Mouse (Mus musculus): ENCODE measurements around the gene Gm11937.

DNA sequence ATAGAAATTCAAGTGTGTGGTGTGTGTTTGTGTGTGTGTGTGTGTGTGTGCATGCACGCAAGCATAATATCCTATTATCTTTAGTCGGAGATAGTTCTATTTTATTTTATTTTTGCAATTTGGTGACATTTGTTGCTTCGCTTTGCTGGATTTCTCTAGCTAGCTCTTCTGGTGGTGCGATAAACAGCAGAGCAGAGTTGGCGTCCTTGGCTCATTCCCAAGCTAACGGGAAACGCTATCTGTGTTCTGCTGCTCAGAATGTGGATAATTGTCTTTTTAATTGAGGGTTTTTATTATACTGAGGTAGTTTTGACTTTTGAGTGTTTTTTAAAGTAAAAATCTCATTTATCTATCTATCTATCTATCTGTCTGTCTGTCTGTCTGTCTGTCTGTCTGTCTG is 24.9 kb downstream of the Gm11937 start:
- TF ChIP-seq USF2 (IDR thresholded peaks at IDR 0.05; ENCODE audit: borderline replicate concordance in 1 of 2, insufficient read depth in 1 of 2, low read depth in 1 of 2, low read length in 2 of 2) (no peak), ETS1 (IDR thresholded peaks at IDR 0.05; ENCODE audit: low read depth, low read length) (no peak), CTCF (IDR thresholded peaks at IDR 0.05 in 2 of 3, conservative IDR thresholded peaks at IDR 0.05 in 1 of 3; ENCODE audit: control insufficient read depth in 1 of 3, insufficient read depth in 1 of 3, low read depth in 2 of 3, low read length in 3 of 3, poor library complexity in 1 of 3, severe bottlenecking in 1 of 3) (no peak), MYC (IDR thresholded peaks at IDR 0.05; ENCODE audit: low read depth, low read length) (no peak), POLR2A (IDR thresholded peaks at IDR 0.05; ENCODE audit: control insufficient read depth in 1 of 2, insufficient read depth in 1 of 2, low read depth in 1 of 2, low read length in 2 of 2, poor library complexity in 1 of 2) (no peak), NRF1 (IDR thresholded peaks at IDR 0.05; ENCODE audit: insufficient read depth, low read depth, low read length, poor library complexity, severe bottlenecking) (no peak), MAX (IDR thresholded peaks at IDR 0.05; ENCODE audit: low read length) (no peak), TBP (IDR thresholded peaks at IDR 0.05; ENCODE audit: low read depth, low read length) (no peak), TAL1 (IDR thresholded peaks at IDR 0.05; ENCODE audit: low read length) (no peak), ZC3H11A (IDR thresholded peaks at IDR 0.05; ENCODE audit: low read depth, low read length) (no peak), CHD1 (IDR thresholded peaks at IDR 0.05; ENCODE audit: low read depth, low read length) (no peak)

Measured in MEL (cell line).